Mouse (Mus musculus) kidney, postnatal 14 days (tissue): ENCODE data around the gene Zbtb46.

ENCODE experiments used
- DNase-seq: peaks from one replicate; pipeline ENCODE4 v3.0.0; 2022; ENCODE audit warnings: mixed read lengths

Gene Zbtb46

DNA sequence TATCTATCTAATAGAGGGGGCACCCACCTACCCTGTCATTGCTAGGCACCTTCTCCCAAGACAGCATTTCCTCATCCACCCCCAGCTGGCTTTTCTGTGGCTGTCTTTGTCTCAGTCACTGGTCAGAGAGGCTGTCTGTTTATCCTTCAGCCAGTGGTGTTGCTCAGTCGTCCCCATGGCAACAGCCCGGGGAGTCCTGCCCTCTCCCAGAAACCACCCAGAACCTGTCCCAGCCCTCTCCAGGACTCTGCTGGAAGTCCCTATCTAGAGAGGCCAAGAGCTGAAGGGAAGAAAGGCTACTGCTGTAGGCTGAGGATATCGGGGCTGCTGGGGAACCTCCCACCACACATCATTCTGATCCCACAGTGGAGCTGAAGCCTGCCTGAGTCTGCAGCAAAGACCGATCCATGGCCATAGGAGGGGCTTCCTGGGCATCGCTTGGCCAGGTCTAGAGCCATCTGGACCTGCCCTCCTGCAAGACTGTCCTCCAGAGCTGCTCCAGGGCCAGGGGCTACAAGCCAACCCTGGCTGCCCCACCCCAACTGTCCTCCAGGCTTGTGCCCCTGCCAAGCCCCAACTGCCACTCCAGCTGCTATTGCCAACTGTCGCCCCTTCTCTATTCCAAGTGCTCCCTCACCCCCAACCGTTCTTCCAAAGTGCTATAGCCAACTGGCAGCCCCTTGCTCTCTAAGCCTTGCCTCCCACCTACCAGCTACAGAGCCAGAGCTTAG, 3.9 kb upstream of the Zbtb46 start:
- peak; percentile 75 for DNase-seq

DNA sequence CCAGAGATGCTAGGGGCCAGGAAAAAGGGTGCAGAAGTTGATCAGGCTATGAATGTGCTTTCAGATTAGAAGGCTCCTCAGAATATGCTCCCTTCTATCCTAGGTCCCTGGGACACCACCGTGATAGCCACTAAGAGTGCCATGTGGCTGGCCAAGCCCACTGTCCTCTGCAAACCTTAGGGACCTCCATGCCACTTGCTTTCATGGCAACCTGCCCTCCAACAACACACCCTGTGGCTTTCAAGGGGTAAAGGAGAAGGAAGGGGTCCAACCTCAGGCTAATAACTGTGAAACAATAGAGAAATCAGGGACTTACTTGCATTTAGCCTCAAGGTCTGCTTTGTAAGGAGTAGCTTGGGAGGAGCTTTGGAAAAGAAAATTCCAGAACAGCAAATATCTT, 3.4 kb upstream of the Zbtb46 start:
- DNase-seq = no peak

DNA sequence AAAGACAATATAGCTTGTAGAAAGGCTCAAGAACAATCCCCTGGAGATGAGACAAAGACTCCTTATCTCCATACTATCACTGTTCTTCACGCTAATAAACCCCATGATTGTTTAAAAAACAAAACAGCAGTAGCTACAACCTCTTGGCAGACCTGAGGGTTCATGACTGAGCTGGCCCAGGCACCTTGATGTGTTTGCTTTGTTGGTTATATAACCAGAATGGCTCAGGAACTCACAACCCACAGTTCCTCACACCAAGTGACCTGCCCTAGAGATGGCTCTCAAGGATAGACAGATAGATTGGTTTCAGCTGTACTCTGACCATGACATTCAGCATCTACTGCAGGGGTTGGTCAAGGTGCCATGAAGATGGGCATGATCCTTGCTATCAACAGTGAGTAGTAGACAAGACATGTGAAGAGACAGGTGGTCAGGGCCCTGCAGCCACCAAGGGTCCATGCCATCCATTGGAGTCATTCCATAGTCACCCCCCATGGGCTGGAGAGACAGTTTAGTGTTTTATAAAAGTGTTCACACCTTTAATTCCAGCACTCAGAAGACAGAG, 2.4 kb upstream of the Zbtb46 start:
- DNase-seq = no peak

DNA sequence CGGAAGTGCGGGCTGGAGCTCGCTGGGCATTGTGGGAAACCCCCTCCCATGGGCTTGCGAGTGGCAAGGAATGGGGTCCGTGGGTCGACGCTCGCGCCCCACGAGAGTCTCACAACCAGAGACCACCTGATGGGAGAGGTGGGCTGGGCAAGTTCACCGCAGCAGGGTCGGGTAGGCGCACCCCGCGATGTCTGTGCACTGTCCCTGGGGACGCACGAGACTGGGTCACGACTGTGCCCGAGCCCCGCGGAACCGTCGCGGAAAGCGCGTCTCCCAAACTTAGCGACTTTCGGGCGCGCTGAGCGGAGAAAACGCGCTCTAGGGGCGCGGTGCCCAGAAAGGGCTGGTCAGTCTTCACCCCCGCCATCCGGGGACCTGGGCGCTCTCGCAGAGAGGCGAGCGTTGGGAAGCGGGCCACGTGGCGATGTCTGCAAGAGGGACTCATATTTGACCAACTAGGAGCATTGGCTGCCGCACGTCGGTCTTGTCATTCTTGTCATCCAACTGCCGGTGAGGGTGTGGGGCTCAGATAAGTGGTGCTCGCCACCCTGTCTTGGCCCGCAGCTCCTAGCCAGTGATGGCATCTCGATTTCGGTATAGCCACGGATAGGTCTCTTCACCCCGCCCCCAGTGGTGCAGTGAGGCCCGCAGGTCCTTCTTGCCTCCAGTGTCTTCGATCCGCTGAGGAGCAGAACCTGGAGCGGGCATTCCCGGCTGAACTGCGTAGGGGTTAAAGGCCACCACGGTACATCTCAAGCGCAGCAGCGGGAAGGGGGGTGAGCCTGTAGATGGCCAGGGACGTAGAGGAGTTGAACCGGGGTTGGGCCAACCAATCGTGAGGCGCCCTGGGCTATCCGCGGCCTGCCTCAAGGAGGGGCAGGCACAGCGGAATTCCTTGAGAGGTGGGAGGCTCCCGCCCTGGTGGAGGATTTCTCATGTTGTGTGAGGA, 721 bp upstream of the Zbtb46 start:
- DNase-seq = peak; percentile 83

DNA sequence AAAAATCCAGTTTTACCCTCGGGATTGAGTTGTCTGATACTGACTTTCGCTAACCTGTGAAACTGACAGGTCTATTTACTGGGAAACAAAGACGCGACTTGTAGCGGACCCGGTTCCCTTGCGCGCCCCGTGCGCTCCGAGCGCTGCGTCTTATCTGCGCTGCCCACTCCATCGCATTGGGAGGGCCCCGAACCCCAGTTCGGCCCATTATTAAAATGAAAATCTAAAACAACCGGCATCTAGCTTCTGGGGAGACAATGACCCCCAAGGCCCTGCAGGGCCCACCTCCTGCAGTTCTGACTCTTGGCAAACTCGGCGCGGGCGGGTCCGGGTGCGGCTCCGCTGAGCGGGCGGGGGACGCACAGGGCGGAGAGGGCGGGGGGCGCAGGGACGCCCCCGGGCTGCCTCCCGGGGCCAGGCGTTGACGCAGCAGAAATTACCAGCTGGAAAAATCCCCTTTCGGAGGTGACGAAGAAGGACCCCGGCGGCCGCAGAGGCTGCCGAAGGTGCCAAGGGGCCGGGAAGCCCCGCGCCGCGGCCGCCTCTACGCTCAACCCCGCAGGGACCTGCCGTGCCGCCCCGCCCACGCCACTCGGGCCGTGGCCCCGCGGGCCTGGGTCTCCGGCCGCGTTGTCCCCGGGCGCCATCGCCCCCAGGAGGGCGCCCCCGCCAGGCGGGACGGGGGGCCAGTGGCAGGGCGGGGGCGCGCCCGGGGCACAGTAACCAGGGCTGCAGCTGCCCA, 644 bp downstream of the Zbtb46 start:
- peak; percentile 61 for DNase-seq

DNA sequence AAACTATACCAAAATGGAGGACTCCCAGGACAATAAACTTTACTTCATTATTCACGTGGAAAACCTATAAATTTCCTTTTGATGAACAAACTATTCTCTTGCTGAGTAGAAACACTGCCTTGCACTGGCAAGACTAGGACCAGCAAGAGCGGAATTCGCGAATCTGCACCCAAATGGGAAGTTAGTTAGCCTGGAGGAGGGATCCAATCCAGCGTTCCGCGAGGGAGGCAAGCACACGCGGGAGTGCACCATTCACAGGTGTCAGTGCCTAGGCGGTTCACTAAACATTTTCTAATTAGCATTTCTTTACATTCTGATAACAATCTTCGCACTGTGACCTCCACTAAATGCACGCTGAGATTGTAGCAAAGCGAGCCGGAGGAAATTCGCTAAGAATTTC, 1.4 kb downstream of the Zbtb46 start:
- peak; percentile 44 for DNase-seq

DNA sequence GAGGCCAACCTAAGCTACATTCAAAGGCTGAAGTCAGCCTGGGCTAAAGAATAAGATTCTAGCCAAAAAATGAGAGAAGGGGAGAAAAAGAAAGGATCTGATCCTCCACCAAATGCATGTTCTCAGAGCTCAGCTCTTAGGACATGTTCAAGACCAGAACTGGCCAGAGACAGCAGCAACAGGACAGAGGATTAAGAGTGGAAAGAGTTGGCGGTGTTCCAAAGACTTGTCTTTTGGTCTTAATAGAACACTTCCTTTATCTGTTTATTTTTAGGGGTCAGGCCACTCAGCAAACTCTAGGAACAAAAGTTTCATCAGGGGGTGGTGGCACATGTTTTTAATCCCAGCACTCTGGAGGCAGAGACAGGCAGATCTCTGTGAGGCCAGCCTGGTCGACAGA, 3.3 kb downstream of the Zbtb46 start:
- DNase-seq = peak; percentile 62

DNA sequence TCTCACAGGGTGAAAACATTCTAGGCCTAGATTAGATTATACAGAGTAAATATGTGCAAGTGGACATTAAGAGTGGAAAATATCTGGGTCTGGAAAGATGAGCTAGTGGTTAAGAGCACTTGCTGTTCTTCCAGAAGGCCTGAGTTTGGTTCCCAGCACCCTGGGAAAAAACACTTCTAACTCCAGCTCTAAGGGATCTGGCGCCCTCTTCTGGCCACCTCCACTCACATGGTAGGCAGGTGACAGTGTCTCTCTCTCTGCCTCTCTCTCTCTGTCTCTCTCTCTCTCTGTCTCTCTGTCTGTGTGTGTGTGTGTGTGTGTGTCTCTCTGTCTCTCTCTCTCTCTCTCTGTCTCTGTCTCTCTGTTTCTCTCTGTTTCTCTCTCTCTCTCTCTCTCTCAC, 6.0 kb downstream of the Zbtb46 start:
- DNase-seq = no peak

DNA sequence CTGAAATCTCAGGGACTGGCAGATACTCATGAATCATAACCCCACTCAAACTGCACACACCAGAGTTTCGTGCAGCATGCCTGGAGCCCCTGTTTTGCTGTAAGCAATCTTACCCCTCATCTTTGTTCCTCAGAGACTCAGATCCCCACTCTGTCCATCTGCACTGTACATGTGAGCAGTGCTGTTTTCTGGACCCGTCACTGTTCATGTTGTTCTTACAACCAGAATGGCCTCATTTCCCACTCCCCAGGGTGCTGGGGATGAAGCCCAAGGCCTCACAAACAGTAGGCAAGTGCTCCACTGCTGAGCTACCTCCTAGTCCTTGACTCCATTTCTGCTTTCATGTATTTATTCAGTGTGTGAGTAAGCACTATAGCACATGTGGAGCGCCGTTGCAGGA, 7.0 kb downstream of the Zbtb46 start:
- DNase-seq = no peak

DNA sequence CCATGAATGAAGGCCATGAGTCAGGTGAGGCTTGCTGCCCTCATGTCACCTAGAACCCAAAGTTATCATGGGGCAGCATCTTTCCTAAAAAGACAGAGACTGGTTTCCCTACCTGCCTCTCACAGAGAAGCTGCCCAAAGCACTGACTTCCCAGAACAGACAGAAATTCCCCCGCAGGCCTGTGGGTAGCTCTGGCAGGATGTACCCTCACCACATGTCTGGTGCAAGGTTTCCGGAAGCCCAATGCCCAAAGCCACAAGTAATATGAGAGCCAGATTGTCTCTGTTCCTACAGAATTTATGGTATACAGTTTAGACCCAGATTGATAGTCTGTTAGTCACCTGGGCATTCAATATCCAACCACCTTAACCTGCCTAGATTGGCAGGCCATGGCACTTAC, 16.2 kb downstream of the Zbtb46 start:
- no peak for DNase-seq

DNA sequence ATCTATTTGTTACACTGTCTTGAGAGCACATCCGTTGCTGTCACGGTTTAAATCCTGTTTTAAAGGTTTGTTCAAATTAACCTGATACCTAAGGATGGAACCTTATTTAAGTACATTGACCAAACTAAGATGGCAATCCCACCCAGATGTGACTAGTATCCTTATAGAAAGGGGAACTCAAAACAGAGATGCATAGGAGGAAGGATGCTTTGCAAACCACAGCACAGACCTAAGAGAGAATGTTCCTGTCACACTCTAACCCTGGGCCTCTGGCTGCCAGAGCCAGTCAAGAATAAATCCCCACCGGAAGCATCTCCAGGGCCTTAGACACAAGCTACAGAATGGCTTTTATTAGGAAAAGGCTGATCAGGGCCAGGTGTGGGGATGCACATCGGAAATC, 21.1 kb downstream of the Zbtb46 start:
- DNase-seq = no peak

DNA sequence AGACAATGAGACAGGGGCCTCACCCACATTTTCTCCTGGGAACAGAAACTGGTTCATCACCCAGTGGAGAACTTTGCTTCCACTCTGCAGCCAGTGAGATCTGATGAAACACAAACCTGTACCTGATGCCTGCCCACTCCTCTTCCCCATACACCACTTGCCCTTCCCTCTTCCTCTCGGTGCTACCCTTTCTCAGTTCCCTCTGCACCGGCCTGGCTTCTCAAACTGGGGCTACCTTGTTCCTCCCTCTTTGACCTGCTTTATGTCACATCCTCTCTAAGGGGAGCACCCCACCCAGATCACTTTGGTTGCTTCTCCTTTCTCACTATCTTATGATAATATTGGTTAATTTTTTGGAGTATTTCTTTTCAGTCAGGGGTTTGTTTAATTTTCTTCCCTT, 23.0 kb downstream of the Zbtb46 start:
- no peak for DNase-seq

DNA sequence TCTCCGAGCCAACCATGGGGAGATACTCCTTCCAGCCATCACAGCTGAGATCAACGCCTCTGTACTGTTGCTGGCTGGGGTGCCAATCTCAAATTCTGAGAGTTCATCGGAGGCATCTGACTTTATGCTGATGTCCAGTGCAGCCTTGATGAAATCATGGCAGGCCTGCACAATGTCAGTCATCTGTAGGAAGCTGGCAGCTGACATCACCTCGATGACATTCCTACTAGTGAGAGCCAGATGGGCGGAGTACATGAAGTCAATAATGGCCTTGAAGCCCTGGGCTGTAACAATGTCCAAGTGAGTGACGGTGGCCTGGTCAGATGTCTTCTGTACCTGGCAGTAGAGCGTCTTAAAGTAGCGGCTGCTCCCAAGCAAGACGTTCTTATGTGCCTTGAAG, 35.4 kb downstream of the Zbtb46 start:
- no peak for DNase-seq

DNA sequence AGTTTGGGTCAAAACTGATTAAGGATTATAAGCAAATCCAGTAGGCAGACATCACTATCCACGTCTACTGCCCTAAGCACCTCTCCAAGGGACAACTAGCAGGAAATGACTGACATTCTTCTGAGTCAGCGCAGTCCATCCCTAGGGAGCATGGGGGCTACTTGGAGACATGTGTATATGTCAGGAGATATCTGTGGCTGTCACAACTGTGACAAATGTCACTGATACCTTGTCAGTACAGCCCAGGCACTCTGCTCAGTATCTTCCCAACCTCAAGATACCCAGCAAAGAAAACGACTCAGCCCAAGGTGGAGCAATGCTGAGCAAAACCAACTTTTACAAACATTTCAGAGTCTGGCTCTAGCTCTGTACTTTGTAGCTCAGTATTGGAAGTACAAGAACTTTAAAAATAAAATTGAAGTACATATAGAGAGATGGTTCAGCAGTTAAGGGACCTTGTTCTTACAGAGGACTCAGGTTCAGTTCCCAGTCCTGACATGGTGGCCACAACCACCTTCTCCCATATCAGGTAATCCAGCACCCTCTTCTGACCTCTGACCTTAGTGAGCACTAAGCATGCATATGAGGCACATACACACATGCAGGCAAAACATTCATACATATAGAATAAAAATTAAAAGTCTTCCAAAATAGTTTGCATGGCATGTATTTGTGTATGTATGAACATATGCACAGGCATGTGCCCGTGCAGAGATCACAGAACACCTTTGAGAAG, 38.2 kb downstream of the Zbtb46 start:
- DNase-seq = no peak

DNA sequence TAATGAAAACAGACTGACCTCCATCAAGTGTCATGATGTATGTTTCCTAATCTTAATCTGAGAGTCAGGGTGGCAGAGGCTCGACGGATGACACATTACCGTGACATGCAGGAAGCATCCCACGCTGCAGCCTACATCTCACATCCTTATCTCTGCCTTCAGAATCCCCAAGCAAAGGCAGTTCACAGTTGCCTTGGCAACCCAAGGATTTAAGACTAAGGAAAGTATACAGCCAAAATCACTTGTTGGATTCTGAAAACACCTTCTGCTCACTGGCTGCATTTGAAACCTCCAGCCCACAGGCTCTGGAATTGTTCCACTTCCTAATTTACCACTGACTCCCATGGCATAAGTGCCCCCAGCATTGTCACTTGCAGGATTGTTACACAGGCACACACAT, 38.8 kb downstream of the Zbtb46 start:
- DNase-seq = no peak

DNA sequence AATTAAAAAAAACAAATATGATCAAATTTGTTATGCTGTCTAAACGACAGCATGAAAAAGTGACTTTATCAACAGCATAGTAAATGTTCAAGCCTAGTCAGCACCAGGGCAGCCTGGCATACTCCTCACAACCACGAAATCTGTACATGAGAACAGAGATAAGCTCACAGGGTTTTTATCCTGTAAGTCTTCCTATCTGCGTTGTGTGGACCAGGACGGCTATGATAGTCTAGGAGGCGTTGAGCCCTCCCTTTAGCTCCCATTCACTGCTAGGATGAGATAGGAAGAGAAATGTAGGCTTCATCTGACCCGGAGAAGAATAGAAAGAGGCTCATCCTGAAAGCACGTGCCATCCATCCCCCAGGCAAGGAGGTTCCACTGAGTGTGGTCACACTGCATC, 39.9 kb downstream of the Zbtb46 start:
- DNase-seq = no peak

DNA sequence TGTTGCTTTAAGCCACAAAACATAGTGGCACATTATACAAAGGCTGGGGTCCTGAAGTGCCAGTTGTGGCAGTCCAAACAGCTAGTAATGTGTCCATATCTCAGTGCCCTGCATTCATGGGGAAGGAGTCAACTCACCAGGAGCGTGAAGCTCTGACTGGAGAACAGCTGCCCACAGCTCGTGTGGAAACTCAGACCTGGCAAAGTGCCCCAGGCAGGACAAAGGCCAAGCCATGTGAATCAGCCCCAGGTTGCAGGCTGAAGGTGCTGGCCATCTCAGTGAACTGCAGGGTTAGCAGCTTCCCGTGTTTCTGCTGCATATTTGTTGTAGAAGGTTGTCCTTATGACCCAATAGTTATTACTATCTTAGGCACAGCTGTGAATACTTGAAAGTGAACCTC, 43.3 kb downstream of the Zbtb46 start:
- peak; percentile 81 for DNase-seq

DNA sequence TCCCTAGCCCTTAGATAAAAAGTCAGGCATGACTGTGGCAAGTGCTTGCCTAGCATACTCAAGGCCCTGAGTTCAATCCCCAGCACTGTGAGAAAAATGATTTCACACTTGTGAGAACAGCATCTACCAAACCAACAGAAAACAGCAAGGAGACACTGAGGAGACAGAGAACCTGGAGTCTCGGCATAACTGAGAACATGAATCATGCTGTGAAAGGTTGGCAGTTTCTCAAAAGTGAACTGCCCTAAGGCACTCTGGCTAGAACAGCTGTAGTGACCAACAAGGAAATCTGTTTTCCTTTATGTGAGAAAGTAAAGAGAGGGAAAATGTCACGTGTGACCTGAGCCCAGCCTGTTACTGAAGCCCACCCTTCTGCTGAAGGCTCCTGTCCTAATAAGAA, 46.1 kb downstream of the Zbtb46 start:
- DNase-seq = no peak

DNA sequence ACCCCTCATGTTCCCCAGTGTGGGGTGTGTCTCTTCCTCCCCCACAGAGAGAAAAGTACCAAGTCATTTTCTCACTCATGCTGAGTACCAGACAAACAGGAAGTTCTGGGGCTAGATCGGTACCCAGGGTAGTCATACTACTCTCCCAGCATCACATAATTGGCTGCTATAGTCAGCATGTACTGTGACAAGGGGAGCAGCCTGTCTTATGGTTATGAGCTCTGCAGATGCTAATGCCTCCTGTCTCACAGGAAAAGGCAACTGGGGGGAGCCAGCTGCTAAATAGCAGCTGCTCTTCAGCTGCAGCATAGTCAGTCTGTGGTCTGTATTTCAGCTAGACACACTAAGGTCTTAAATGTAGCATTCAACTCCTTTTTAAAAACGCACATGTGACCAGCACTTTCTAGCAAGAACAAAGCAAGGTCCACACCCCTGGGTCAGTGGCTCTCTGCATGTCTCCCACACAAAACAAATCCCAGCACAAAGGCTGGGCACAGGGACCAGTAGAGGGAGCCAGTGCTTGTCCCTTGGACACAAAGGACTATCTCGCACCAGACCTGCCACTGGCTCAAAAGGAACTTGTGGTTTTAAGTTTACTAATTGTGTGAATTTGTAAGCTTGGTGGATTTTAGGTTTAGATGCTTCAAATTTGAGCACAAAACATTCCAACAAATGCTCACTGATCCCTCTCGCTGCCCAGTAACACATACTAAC, 48.3 kb downstream of the Zbtb46 start:
- DNase-seq = peak; percentile 81

DNA sequence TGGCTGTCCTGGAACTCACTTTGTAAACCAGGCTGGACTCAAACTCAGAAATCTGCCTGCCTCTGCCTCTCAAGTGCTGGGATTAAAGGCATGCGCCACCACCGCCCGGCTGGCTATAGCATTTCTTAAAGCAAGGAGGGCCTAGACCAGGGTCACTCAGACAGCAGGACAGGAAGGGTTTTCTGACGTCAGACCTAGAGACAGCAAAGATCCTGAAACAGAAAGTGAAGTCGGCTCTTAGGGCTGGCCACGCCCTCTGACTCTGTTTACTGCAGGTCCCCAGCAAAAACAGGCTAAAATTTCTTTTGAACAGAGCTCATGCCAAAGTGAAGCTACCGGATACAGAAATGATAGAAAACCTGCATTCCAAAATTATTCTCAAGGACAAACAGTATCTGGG, 49.6 kb downstream of the Zbtb46 start:
- DNase-seq = no peak

DNA sequence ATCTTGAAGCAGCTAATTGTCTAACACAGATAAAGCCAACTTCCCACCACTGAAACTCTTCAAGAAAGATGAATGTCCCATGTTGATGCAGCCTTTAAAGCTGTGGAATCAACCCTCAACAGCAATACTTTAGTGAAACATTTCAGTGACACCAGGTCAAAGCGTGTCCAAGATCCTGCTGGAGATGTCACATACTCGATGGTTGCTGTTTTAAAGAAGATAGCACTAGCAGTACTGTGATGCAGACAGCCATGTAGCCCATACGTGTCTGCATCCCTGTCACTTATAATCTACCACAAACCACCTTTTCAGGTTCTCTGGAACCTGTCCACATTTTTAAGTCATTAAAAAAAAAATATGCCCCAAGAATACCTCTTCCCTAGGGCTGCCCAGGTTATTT, 55.5 kb downstream of the Zbtb46 start:
- no peak for DNase-seq

DNA sequence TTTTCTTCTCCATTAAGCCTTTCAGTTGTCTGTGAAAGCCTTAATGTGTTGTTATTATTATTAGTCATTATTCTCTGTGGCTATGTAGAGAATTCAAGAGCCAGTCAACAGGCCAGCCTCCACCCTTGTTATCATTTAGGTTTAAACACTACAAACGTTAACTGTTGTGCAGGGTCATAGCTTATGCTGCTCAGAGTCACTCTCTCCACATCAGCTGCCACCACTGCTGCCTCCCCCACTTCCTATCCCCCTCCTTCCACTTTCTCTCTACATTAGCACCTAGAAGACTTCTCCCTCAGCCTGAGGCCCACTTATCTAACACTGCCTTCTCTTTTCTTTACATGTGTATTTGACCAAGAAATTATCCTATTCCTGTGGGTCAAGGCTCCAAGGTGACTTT, 57.7 kb downstream of the Zbtb46 start:
- DNase-seq = no peak
